Mouse (Mus musculus) common myeloid progenitor, adult 5-6 weeks (primary cell): ENCODE data around the gene Zfp607a. TPM values are rescaled to one million over a fixed set of nuclear protein-coding genes. Genes with fewer than 3 reads are reported as not detected.
A peak's percentile ranks its signal among the peaks of the same experiment; 100 is the strongest.
"Not testable (repeated sequence)": the region's sequence is repeated elsewhere in the genome, so short reads cannot be mapped to it uniquely, and the experiment has no call there.

Source experiments
- ATAC-seq: replicated peaks from 2 replicates; pipeline ENCODE4 v1.8.0; 2016; ENCODE audit warnings: low read depth, mild to moderate bottlenecking, moderate TSS enrichment, inconsistent platforms; ENCODE audit not compliant: poor library complexity, severe bottlenecking
- total RNA-seq: library from RNA; stranded (forward); fragments of 200-1000, 187-1606 nt; gene quantifications from 2 replicates; pipeline ENCODE4 v1.2.3, GENCODE M21; 2017

The Zfp607a gene
- total RNA-seq: 11.0 and 15.0 TPM in 2 replicates

DNA sequence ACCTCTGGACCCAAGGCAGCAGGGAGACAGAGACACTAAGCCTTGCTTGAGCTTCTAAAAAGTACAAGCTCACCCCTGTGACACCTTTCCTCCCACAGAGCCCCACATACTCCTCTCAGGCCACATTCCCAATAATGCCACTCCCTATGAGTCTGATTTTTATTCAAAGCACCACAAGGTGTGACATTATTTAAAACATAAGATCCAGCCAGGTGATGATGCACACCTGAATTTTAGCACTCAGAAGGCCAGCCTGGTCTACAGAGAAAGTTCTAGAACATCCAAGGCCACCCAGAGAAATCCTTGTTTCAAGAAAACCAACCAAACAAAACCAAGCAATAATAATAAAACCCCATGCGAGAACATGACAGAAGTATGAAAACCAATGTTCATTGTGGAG lies at the start of gene Zfp607a:
TSS of gene Zfp607a (plus strand) at position 301 of the 400 bp plus-strand sequence.
- no peak for ATAC-seq

DNA sequence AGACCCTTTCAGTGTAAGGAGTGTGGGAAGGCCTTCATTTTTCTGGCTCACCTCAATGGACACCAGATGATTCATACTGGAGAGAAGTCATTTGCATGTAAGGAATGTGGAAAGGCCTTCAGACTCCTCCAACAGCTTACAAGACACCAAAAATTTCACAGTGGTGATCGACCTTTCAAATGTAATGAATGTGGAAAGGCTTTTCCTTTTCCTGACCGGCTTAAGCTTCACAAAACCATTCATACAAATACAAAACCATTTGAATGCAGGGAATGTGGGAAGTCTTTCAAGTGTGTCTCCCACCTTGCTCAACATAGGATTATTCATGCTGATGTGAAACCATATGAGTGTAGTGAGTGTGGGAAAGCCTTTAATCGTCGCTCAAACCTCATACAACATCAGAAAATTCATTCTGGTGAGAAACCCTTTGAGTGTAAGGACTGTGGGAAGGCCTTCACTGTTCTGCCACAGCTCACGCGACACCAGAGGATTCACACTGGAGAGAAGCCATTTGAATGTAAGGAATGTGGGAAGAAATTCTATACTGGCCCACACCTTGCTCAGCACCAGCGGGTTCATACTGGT lies 38.7 kb upstream of the Zfp607a start:
- no peak for ATAC-seq

DNA sequence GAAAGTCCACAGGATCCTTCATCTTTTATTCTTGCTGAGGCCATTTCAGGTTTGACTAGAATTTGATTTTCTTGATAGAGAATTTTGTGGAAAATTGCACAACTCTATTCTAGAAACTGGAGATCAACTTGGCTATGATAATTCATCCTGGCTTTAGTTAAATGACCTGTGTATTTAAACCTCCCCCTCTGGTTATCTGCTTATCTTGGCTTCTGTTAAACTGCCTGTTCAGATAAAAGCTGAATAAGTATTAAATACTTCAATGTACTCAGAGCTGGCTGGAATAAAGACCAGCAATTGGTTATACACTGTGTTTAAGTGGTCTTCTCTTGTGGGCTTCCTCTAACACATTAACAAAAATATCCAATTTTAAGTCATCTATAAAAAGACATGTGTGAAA lies 34.7 kb upstream of the Zfp607a start:
- no peak for ATAC-seq

DNA sequence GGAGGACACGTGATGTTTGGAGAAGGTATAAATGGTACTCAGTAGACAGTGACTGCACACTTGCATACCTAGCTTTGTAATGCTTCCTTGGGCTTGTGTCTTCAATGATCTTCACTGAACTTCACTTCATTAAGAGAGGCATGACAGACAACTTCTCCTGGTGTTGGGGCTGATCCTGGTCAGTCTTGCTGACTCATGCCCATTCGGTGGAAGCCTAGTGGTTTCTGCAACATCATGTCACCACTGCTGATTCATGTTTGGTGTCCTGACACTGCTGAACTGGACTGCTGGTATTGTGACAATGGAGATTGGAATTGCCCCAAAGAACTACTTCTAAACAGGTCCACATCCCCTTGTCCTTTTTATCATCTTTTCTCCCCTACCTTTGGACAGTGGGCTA lies 23.2 kb upstream of the Zfp607a start:
- ATAC-seq: no peak

DNA sequence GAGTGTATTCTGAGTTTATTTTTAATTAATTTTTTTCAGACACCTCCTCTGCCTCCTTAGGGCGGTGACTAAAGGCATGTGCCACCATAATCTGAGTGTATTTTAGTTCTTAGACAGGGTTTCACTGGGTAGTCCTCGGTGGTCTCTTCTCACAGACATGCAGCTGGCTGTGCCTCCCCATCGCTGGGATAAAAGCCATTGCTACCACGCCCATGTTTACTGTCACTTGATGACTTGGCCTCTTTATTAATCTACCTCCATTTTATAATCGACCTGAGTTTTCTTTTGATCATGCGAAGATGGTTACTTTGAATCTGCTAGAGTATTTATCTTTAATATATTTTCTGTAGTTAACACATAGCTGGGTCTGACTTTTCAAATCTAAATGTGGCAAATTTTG lies 19.4 kb upstream of the Zfp607a start:
- ATAC-seq: peak; percentile 30; the same call in 1 of the 2 replicates

DNA sequence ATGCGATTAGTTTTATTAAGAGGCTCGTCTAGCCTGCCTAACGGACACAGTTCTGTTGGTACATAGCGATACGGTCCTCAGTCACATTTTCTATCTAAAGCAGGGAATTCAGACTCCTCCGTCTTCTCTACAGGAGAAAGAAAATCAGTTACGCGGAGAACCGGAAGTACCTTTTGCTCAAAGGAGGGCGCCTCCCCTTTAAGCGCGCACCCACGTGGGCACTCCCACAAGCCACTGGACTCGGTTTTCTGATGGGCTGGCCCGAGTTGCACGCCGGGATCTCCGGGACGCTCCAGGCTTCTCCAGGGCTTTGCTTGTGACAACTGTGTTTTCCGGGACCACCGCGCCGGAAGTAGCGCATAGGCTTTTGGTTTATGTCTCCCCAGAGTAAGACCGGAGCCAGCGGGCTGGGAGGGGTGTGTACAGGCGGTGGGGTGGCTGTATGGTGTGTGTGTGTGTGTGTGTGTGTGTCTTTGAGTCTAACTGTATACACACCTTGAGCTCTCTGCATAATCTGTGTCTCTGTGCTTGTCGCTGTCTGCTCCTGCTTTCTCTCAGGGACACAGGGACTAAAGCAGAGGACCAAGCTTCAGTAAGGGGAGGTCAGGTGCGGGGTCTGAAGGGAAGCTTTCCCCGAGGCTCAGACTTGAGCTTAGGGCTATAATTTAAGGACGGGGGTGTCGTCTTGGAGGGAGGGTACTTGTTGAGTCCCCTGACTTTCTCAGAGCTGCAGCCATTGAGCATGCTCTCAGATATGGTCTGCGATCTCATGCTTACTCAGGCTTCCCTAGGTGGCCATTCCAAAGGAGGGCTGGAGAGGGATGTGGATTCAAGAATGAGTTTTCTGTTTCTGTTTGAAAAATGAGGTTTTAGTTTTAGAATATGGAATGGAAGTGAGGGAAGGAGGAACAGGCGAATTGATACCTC lies 18.7 kb upstream of the Zfp607a start, which contains the start of gene Zfp59:
TSS of gene Zfp59 (plus strand) at position 285 of the 927 bp plus-strand sequence.
- peak; percentile 97 for ATAC-seq

DNA sequence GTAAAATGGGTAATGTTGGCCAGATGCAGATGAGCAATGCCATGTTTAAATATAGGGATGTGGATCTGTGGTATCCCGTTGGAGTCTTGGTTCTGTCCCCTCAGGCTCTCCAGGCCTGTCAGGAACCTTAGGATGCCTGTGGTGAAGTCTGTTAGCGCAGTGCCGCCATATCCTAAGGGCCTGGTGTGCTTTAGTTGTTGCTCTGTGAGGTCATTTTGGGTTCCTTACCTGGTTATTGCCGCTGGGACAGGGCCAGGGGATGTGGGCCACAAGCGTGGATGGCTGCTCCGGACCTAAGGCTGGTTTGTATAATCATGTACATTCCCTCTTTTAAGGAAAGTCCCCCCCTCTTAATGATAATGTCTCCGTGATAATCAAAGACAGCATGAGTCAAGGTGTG lies 17.7 kb upstream of the Zfp607a start:
- ATAC-seq: no peak

DNA sequence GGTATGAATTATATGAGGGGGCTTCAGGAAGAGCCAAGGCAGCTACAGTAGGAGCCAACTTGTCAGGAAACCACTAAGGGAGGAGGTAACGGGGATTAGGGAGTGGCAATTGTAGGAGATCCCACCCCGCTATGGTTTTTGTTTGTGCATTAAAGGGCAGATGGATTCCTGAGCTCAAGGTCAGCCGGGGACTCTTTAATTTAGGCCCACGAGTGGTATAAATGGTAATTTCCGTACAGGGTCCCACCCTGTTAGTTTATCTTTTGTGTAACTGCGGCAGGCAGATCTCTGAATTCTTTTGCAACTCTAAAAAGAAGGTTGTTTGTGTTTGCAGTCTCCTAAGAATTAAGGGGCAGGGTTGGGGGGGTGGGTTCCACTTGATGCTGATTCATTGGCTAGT lies 17.2 kb upstream of the Zfp607a start:
- ATAC-seq: no peak

DNA sequence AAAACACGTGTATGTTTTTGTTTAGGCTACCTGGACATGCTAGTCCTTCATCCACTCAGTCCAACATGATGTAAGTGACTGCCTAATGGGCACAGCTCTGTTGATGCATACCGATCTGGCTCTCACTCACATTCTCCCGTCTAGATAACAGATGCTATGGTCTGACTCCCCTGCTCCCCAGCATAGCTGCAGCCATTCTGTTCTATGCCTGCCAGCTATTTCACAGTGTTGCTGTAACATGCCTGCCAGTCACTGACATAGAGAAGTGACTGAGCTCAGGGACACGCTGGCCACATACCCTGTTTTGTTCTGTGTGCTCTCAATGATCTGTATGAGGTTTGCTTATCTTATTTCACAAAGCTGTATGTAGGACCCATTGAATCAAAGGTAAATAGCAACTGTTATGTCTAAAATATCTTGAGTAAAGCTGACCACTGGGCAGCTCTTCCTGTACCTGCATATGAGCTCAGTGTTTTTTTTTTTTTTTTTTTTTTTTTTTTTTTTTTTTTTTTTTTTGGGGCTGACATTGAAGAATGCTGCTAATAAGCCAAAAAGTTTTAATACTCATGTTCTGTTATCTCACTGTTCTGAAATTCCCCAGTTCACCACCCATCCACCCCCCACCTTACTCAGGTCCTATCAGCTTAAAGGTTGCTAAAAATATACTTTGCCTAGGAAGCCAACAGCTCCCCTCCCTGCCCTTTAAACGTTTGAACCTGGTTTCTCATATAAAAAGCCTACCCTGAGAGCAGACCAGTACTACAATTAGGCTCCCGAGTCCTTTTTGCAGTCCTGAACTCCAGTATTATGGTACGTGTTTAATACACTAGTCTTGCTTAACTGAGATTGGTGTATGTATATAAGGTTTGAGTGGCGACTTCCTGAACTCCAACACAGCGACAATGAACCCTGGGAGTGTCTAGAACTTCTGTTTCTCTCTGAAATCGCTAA lies 2.2 kb downstream of the Zfp607a start:
- ATAC-seq: peak; percentile 37

DNA sequence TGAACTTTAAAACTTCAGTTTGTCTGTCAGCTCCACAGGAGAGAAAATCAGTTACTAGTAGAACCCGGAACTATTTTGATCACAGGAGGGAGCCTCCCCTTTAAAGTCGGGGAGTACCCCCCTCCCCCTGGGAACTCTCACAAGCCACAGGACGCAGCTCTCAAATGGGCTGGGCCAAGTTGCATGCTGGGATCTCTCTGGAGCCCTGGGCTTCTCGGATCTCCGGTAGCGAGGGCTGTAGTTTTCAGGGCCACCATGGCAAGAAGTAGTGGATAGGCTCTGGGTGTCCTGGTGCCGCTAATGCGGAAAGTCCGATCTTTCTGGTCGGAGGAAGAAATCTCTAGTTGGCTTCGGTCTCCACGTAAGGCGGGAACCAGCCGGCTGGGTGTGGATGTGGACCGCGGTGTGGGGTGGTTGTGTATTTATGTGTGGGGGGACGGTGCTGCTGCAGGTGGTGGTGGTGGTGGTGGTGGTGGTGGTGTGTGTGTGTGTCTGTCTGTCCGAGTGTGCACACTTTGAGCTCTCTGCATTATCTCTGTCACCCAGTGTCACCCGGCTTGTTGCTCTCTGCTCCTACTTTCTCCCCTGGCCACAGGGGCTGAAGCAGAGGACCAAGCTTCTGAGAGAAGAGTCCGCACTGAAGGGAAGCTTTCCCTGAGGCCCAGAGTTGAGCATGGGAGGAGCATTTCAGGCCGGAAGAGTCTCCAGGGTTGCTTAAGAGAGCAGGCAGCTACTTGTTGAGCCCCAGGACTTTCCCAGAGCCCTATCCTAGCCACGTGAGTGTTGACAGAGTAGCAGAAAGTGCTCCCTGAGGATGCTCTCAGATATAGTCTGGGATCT lies 3.3 kb downstream of the Zfp607a start:
- peak; percentile 97 for ATAC-seq

DNA sequence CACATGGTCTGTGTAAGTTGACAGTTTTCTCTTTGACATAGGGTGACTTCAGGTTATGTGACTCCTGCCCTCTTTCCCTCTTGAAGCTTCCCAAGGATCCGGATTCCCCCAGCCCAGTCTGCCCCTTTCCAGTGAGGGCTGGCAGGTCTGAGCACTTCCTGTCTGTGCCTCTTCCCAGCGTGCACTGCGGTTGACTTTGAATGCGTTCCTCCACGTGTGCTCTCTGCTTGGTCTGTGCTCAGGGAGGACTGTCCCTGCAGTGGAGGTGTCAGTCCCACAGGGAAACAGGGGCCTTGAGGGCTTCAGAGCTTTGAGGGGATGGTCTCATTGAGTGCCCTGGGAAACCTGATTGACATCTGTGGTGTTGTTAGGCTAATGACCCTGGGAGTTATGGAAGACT lies 5.3 kb downstream of the Zfp607a start:
- ATAC-seq: not testable (repeated sequence)

DNA sequence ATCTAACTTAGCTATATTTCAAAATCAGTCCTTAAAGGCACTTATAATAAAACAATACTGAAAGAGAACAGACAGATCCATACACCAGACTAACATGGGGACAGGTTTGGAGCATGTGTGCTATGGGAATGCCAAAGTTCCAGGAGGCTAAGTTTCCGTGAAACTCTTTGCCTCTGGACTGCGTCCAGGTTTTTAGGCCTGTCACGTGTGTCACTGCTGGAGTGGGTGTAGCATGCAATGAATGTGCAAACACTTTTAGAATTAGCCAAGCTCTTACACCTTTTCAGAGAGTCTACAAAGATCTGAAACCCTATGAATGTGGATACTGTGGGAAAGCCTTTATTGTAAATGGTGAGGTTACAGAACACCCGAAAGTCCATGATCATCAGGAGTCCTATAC lies 24.4 kb downstream of the Zfp607a start:
- no peak for ATAC-seq

DNA sequence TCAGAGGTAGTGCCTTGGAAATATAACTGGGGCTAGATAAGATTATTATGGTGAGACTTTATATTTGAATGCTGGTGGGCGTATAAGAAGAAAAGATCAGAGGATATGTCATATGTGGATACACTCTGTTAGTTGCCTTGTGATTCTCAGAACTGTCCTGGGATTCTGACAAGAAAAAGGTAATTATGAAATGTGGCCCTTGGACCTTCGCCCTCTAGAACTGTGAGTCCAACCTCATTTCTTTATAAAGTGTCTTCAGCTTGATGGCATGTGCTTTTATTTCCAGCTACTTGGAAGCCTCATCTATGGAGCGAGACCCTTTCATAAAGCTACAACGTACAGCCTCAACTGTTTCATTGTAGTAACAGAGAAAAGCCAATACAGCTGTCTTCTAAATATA lies 43.3 kb downstream of the Zfp607a start:
- no peak for ATAC-seq

DNA sequence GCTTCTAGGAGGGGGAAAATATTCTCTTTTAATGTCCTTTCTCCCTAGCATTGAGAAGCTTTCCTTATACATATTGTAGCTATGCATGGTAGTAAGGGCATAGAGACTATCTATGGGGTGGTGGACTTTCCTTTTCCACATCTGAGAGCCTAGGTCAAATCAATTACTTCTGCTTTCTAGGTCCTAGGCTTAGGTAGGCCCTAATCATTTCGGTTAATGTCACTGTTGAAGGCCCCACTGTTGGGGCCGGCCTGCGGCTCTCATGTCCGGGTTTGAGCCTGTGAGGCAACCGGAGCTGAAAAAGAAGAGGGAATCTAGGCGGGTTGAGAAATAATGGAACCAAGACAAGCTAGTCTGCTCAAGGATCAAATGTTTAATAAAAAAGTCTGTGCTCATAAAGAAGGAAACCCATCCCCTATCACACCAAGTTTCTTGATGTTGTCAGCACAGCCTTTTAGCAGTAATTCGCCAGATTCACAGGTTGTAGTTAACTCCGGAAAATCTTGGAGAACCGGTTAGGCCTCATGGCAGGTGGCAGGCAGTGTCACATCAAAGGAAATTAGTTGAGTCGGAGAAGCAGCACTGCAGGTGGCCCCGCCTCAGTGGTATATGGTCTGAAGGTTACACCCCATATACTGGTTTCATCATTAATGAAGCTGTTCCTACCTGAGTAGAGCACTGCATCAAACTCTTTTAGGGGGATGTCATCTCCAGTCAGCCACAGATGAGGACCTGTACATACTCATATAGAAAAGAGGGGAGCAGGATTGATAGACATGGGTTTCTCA lies 47.9 kb downstream of the Zfp607a start:
- ATAC-seq: no peak

DNA sequence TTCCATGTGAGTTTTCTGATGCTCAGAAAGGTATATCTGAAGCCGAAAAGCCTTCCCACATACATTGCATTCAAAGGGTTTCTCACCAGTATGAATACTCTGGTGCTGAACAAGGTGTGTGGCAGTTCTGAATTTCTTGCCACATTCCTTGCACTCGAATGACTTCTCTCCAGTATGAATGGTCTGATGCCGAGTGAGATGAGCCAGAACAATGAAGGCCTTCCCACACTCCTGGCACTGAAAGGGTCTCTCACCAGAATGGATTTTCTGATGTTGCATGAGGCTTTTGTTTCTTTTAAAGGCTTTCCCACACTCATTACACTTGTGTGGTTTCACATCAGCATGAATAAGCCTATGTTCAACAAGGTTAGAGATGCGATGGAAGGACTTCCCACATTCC lies 53.6 kb downstream of the Zfp607a start:
- ATAC-seq: not testable (repeated sequence)

DNA sequence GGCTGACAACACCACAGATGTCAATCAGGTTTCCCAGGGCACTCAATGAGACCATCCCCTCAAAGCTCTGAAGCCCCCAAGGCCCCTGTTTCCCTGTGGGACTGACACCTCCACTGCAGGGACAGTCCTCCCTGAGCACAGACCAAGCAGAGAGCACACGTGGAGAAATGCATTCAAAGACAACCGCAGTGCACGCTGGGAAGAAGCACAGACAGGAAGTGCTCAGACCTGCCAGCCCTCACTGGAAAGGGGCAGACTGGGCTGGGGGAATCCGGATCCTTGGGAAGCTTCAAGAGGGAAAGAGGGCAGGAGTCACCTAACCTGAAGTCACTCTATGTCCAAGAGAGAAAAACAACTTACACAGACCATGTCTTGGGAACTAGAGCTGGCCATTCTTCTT lies 69.7 kb downstream of the Zfp607a start:
- not testable (repeated sequence) for ATAC-seq

DNA sequence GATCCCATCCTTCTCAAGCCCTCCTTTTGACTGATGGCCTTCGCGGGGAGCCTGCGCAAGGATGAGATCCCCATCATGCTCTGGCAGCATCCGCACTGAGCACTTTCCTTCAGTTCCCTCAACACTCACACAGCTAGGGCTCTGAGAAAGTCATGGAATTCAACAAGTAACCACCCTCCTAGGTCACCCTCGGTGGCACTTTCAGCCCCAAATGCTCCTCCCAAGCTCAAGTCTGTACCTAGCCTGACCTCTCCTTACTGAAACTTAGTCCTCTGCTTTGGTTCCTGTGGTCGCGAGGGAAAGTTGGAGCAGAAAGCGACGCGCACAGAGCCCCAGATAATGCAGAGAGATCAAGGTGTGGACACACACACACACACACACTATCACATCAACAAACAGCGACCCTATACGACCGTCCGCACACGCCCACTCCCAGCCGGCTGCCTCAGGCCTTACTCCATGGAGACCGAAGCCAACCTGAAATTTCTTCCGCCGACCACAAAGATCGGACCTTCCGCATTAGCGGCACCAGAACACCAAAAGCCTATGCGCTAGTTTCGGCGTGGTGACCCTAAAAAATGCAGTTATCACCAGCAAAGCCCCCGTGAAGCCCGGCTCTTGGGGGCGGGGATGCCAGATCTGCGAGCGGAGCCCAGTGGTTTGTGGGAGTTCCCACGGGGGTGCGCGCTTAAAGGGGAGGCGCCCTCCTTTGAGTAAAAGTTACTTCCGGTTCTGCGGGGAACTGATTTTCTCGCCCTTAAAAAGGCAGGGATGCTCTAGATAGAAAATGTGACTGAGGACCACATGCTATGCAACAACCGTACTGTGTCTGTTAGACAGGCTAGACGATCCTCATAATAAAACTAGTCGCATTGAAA lies 71.7 kb downstream of the Zfp607a start, which contains the start of gene Zfp974:
TSS of gene Zfp974 (minus strand) at position 643 of the 878 bp plus-strand sequence.
- peak; percentile 87 for ATAC-seq
